Mouse (Mus musculus) cerebellum, adult 2 months (tissue): ENCODE results near the gene Dyrk2.

ENCODE experiments used
- CTCF ChIP-seq: fragments of 200-500 bp; IDR thresholded peaks from 2 replicates; pipeline ENCODE4 v1.5.1; 2011; ENCODE audit warnings: low read depth, mild to moderate bottlenecking, control low read depth, low read length, moderate library complexity, borderline replicate concordance; ENCODE audit not compliant: insufficient read depth
- POLR2A ChIP-seq: fragments of 200-500 bp; IDR thresholded peaks from 2 replicates; pipeline ENCODE4 v1.6.1; 2011; ENCODE audit warnings: low read length, control low read depth, borderline replicate concordance; ENCODE audit not compliant: insufficient read depth

- TF ChIP-seq POLR2A (no peak), CTCF (no peak)
Observed at GRCm38 (mm10) chr10:118839343-118840141, 30.5 kb downstream of the Dyrk2 start.
